Comparison of ENCODE assay signal across 36 mouse cellular contexts in genomic region chr9:105251256-105251655, GRCm38 (mm10).
"Had no signal": no experiment of that assay in that cellular context is flagged by ENCODE, and none has a peak within 500 bp of the region (broad histone marks: within the 10 kb centered on the region; RNA-seq: fewer than 3 reads in every experiment).

No protein-coding gene starts in this region.

- H3K4me1 ChIP-seq: heart, embryonic 10.5 days; heart, embryonic 12.5 days; heart, embryonic 13.5 days; heart, embryonic 15.5 days; intestine, embryonic 15.5 days; kidney, embryonic 15.5 days had no signal

- H3K4me3 ChIP-seq: heart, embryonic 10.5 days; heart, embryonic 12.5 days; heart, embryonic 13.5 days; heart, embryonic 15.5 days; hindbrain, embryonic 10.5 days; hindbrain, embryonic 12.5 days; hindbrain, embryonic 13.5 days; hindbrain, embryonic 15.5 days; intestine, embryonic 15.5 days; kidney, embryonic 15.5 days; layer of hippocampus, adult 2 months; left cerebral cortex, adult 2 months had no signal

- H3K9me3 ChIP-seq: heart, embryonic 13.5 days; heart, embryonic 15.5 days; hindbrain, embryonic 13.5 days; hindbrain, embryonic 15.5 days; intestine, embryonic 15.5 days; kidney, embryonic 15.5 days had no signal

- H3K27me3 ChIP-seq: heart, embryonic 12.5 days; heart, embryonic 13.5 days; heart, embryonic 15.5 days; hindbrain, embryonic 12.5 days; hindbrain, embryonic 13.5 days; hindbrain, embryonic 15.5 days; intestine, embryonic 15.5 days; kidney, embryonic 15.5 days had no signal

- H3K27ac ChIP-seq: heart, embryonic 10.5 days; heart, embryonic 13.5 days; heart, embryonic 15.5 days; hindbrain, embryonic 10.5 days; hindbrain, embryonic 12.5 days; hindbrain, embryonic 14.5 days; hindbrain, embryonic 15.5 days; hindbrain, postnatal 0 days; intestine, embryonic 15.5 days; kidney, embryonic 15.5 days; kidney, postnatal 0 days; layer of hippocampus, adult 2 months; left cerebral cortex, adult 2 months had no signal

- H3K36me3 ChIP-seq: heart, embryonic 10.5 days; heart, embryonic 12.5 days; heart, embryonic 13.5 days; heart, embryonic 15.5 days; hindbrain, embryonic 10.5 days; hindbrain, embryonic 12.5 days; hindbrain, embryonic 13.5 days; hindbrain, embryonic 15.5 days; intestine, embryonic 15.5 days; kidney, embryonic 15.5 days had no signal

- H3K9ac ChIP-seq: heart, embryonic 12.5 days; heart, embryonic 13.5 days; heart, embryonic 15.5 days; hindbrain, embryonic 12.5 days; hindbrain, embryonic 13.5 days; hindbrain, embryonic 14.5 days; hindbrain, embryonic 15.5 days; intestine, embryonic 15.5 days; kidney, embryonic 15.5 days had no signal

- DNase-seq: heart, postnatal 10 days; heart, postnatal 14 days; heart, postnatal 36 days; heart, postnatal 4 days; kidney, adult 11 months; kidney, adult 18-20 months; kidney, adult 2 months; kidney, adult 8-10 months; kidney, adult 9 months; kidney, postnatal 10 days; kidney, postnatal 14 days; kidney, postnatal 25 days; kidney, postnatal 36 days; kidney, postnatal 4 days; layer of hippocampus, adult 9-11 months; layer of hippocampus, postnatal 36 days had no signal

- H3K4me2 ChIP-seq: heart, embryonic 11.5 days; heart, embryonic 12.5 days; heart, embryonic 13.5 days; heart, embryonic 15.5 days; hindbrain, embryonic 12.5 days; hindbrain, embryonic 13.5 days; hindbrain, embryonic 14.5 days; hindbrain, embryonic 15.5 days; intestine, embryonic 15.5 days; kidney, embryonic 15.5 days had no signal

- ATAC-seq: hindbrain, embryonic 16.5 days; hindbrain, postnatal 0 days; inflammation-experienced regulatory T-cells, adult 6 months; intestine, embryonic 15.5 days; intestine, embryonic 16.5 days; intestine, postnatal 0 days had no signal
